Mouse (Mus musculus) hindbrain, embryonic 10.5 days (tissue): ENCODE results near the gene Foxd3. TPM values are rescaled to one million over a fixed set of nuclear protein-coding genes. Genes with fewer than 3 reads are reported as not detected.

ENCODE experiments used
- DNase-seq: peaks from one replicate; pipeline ENCODE4 v3.0.0-alpha.2; 2017; ENCODE audit warnings: low spot score
- H3K27ac ChIP-seq: fragments of 300-500 bp; sonication (generic); 2 replicates; pipeline ENCODE4 v1.5.1; 2016; ENCODE audit warnings: mild to moderate bottlenecking, moderate library complexity
- H3K27me3 ChIP-seq: fragments of 300-500 bp; sonication (generic); 2 replicates; pipeline ENCODE4 v1.6.1; 2016; ENCODE audit warnings: mild to moderate bottlenecking; ENCODE audit not compliant: poor library complexity, insufficient read depth, severe bottlenecking
- H3K36me3 ChIP-seq: fragments of 300-500 bp; sonication (generic); 2 replicates; pipeline ENCODE4 v1.6.1; 2016; ENCODE audit warnings: mild to moderate bottlenecking, moderate library complexity
- H3K4me1 ChIP-seq: fragments of 300-500 bp; sonication (generic); replicated peaks from 2 replicates; pipeline ENCODE4 v1.6.1; 2016; ENCODE audit warnings: mild to moderate bottlenecking
- H3K4me3 ChIP-seq: fragments of 300-500 bp; sonication (generic); 2 replicates; pipeline ENCODE4 v1.5.1; 2016; ENCODE audit warnings: mild to moderate bottlenecking, moderate library complexity
- H3K9me3 ChIP-seq: fragments of 300-500 bp; sonication (generic); 2 replicates; pipeline ENCODE4 v1.6.1; 2016; ENCODE audit warnings: mild to moderate bottlenecking, moderate library complexity
- WGBS: fragments of 180-500 bp; shearing (Covaris S2); methylation state at CpG from one replicate; pipeline ENCODE4 v1.1.7; 2016; 5-methylcytosine and 5-hydroxymethylcytosine counted together
- polyA plus RNA-seq: library from polyadenylated mRNA; unstranded; fragments of >200 nt; fragmentation: Nextera tagmentation; extraction: Ambion mirVana; gene quantifications from 2 replicates; pipeline ENCODE4 v1.2.1, GENCODE M21; 2016

Gene Foxd3
- polyA plus RNA-seq, 1 experiment from 2014 or later = 0.50 TPM

DNA sequence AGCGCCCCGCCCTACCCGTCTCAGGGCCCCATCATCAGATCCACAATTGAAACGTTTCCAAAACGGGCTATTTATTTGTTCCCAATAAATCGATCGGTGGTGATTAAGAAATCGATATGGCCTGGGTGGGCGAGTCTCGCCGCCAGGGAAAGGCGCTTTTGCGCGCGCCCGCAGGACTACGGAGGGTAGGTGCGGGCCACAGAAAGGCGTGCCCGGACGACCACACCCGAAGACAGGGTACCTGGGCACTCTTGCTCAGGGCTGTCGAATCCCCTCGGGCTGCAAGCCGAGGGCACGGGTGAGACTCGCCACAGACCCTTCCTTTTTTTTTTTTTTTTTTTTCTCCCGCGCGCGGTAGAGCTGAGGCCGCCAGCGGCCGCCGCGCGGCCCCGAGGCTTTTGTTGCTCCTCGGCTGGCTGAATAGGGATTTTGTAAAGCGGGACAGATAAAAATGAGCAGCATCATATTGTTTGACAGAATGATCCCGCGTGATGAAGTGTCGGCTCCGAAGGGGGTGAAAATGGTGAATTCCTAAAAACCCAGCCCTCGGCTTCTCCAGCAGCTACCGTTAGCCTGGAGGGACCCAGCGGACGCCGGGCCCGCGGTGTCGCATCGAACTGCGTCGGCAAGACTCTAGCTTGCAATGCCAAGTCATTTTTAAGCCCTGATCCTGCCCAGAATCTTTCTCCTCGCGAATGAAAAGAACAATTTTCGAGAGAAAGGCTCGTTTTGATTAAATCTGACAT, 5.0 kb upstream of the Foxd3 start:
- WGBS = 2% methylated on average over 59 of the region's 59 CpGs
- Histone ChIP-seq H3K9me3 (no peaks in the 10 kb centered on the region), H3K36me3 (no peaks in the 10 kb centered on the region), H3K27me3 (peaks cover 98% of the 10 kb centered on the region), H3K4me3 (peak overlapping the region; percentile 40), H3K4me1 (peaks cover 35% of the 10 kb centered on the region), H3K27ac (no peak overlapping the region)
- peak; percentile 50 for DNase-seq

DNA sequence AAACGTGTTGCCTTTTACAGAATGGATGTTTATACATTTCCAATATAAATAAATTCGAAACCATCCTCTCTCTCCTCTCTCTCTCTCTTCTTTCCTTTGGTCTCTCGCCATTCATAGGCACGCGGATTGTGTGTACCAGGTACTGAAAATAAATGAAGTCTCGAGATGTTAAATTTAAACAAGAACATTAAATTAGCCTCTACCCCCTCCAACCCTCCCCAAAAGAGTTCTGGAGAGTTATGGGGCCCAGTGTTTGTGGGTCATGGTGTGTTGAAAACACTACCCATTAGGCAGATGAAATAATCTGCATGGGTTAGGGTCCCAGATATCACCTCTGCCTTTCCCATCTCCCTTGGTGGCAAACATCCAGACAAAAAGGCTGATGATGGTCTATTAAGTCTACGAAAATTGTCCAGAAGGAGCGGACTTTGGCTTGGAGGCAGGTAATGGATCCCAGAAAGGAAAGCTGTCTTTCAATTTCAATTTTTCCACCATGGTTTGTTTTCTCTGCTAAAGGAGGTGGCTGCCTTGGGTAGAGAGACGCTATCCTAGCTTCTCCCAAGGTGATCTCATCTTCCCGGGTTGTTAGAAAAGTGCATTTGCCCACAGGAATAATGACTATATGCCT, 4.2 kb upstream of the Foxd3 start:
- peak; percentile 36 for DNase-seq
- Histone ChIP-seq H3K4me1 (peaks cover 42% of the 10 kb centered on the region), H3K27ac (no peak overlapping the region), H3K36me3 (no peaks in the 10 kb centered on the region), H3K27me3 (peaks cover 98% of the 10 kb centered on the region), H3K9me3 (no peaks in the 10 kb centered on the region), H3K4me3 (no peak overlapping the region)
- 16% methylated on average over 10 of the region's 10 CpGs for WGBS

DNA sequence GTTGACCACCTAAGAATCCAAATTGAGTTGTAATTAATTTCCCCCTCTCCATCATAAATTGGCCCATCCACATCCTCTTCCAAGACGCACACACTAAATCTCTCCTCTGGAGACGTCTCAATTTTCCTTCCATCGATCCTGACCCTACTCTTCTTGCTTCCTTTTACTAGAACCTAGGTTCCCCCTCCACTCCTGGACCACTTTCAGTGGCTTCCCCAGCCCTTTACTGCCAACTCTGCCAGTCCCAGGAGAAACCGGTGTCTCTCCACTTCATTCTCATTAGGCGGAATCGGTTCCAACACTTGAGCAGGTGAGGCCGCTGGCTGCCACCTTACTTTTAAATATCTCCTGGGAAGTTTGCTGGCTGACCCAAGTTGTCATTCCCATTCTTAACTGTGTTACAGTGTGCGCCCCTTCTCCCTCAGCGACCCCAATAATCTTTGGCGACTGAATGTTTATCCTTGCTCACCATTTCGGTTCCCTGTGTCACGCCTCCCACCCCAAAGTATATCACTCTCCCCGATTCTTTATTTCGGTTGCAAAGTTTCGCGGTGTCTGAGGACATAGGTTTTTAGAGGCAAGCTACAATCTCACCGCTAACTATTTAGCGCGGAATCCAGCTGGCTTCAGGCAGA, 3.4 kb upstream of the Foxd3 start:
- H3K9me3 ChIP-seq = no peaks in the 10 kb centered on the region
- no peaks in the 10 kb centered on the region for H3K36me3 ChIP-seq
- peak overlapping the region; percentile 18; the same call in 1 of the 2 replicates for H3K4me3 ChIP-seq
- H3K27me3 ChIP-seq = peaks cover 100% of the 10 kb centered on the region
- 2% methylated on average over 19 of the region's 19 CpGs for WGBS
- H3K27ac ChIP-seq = no peak overlapping the region
- H3K4me1 ChIP-seq = peaks cover 50% of the 10 kb centered on the region
- no peak for DNase-seq

DNA sequence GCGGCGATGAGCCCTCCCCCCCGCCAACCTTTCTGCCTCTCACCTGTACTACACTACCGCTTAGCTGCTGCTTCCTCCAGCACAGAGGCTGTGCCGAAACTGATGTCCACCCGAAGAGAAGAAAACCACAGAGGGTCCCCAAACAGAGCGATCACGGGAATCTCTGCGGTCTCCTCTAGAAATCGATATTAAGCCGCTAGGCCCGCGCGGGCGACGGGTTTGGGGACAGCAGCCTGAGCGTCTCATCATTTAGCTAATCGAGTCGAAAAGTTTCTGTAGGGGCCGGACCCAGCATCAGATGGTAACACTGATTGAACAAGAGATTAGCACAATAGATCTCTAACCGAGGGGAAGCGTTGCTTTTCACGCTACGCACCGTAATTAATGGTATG, 2.9 kb upstream of the Foxd3 start:
- Histone ChIP-seq H3K27ac (no peak overlapping the region), H3K36me3 (no peaks in the 10 kb centered on the region), H3K9me3 (no peaks in the 10 kb centered on the region), H3K4me3 (peak overlapping the region; percentile 18), H3K4me1 (peaks cover 53% of the 10 kb centered on the region), H3K27me3 (peaks cover 100% of the 10 kb centered on the region)
- DNase-seq = no peak
- under 1% methylated on average over 25 of the region's 25 CpGs for WGBS

DNA sequence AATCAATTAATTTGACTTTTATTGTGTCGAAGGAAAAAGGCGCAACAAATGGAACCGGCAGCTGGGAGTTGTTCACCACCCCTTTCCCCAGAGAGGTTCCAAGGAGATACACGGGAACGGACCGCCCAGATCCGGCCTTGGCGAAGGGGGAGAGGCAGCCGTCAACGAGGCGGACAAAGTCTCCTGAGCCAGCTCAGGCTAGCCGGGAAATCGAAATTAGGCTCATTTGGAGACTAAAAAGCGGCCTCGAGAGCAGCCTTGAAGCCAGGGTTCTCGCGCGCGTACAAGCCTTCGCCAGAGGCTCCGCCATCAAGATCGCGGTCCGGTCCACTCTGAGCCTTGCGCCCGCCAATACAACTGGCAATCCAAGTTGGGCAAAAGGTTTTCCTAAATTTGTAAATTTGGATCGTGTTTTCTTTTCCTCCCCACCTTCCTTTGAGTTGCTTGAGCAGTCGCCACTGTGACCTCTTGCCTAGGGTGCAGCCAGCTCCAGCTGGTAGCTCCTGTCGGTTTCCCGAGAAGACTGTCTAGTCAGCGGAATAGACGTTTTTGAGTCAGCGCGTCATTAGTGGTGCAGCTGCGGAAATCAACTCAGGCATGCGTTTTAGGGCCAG, 2.4 kb upstream of the Foxd3 start:
- peak; percentile 62 for DNase-seq
- Histone ChIP-seq H3K27ac (no peak overlapping the region), H3K4me1 (peaks cover 53% of the 10 kb centered on the region), H3K36me3 (no peaks in the 10 kb centered on the region), H3K4me3 (peak overlapping the region; percentile 18; the same call in 1 of the 2 replicates), H3K9me3 (no peaks in the 10 kb centered on the region), H3K27me3 (peaks cover 100% of the 10 kb centered on the region)
- WGBS = under 1% methylated on average over 36 of the region's 36 CpGs

DNA sequence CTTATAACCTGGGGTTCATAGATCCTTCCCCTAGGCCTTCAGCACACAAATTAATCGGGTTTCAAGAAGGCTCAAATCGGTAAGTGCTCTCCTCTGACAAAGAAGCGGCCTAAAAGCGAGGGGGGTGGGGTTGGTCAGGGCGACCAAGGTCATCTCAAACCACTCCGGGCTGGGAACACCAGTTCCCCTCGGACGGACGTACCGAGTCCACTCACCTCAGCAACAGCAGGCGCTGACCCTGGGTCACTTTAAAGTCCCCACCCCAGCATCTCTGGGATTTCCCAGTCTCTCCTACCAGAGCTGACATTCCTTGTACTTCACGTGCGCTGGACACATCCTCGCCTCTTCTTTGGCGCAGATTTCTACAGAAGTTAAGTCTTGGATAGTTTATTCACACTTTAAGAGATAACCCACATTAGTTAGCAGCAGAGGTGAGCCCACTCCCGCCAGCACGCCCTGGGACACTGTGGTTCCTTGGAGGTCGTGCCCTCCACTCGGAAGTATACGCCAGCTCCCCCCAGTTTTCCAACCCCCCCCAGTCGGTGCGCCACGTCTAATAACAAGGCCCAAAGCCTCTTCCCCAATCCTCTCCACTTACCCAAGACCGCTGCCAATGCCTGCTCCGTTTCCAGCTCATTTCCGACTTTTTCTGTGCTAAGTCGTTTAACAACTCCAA, 1.3 kb upstream of the Foxd3 start:
- 2% methylated on average over 27 of the region's 27 CpGs for WGBS
- Histone ChIP-seq H3K27ac (no peak overlapping the region), H3K27me3 (peaks cover 100% of the 10 kb centered on the region), H3K4me3 (no peak overlapping the region), H3K9me3 (no peaks in the 10 kb centered on the region), H3K36me3 (no peaks in the 10 kb centered on the region), H3K4me1 (peaks cover 53% of the 10 kb centered on the region)
- peak; percentile 42 for DNase-seq

DNA sequence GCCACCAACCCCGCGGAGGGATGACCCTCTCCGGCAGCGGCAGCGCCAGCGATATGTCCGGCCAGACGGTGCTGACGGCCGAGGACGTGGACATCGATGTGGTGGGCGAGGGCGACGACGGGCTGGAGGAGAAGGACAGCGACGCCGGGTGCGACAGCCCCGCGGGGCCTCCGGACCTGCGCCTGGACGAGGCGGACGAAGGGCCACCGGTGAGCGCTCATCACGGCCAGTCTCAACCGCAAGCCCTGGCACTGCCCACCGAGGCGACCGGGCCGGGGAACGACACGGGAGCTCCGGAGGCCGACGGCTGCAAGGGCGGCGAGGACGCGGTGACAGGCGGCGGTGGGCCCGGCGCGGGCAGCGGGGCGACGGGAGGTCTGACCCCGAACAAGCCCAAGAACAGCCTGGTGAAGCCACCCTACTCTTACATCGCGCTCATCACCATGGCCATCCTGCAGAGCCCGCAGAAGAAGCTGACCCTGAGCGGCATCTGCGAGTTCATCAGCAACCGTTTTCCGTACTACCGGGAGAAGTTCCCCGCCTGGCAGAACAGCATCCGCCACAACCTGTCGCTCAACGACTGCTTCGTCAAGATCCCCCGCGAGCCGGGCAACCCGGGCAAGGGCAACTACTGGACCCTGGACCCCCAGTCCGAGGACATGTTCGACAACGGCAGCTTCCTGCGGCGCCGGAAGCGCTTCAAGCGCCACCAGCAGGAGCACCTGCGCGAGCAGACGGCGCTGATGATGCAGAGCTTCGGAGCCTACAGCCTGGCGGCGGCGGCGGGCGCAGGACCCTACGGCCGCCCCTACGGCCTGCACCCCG, 718 bp downstream of the Foxd3 start:
- Histone ChIP-seq H3K4me1 (peaks cover 41% of the 10 kb centered on the region), H3K27me3 (peaks cover 100% of the 10 kb centered on the region), H3K27ac (peak overlapping the region; percentile 70), H3K9me3 (no peaks in the 10 kb centered on the region), H3K4me3 (peak overlapping the region; percentile 43), H3K36me3 (no peaks in the 10 kb centered on the region)
- DNase-seq = peak; percentile 68
- under 1% methylated on average over 92 of the region's 92 CpGs for WGBS

DNA sequence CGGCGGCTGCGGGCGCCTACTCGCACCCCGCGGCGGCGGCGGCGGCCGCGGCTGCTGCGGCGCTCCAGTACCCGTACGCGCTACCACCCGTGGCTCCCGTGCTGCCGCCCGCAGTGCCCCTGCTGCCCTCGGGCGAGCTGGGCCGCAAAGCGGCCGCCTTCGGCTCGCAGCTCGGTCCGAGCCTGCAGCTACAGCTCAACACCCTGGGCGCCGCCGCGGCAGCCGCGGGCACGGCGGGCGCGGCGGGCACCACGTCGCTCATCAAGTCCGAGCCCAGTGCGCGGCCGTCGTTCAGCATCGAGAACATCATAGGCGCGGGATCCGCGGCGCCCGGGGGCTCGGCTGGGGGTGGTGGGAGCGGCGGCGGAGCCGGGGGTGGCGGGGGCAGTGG, 1.3 kb downstream of the Foxd3 start:
- H3K4me1 ChIP-seq = peaks cover 41% of the 10 kb centered on the region
- H3K4me3 ChIP-seq = peak overlapping the region; percentile 43
- H3K27me3 ChIP-seq = peaks cover 100% of the 10 kb centered on the region
- no peak for DNase-seq
- under 1% methylated on average over 62 of the region's 62 CpGs for WGBS
- H3K27ac ChIP-seq = peak overlapping the region; percentile 70
- H3K36me3 ChIP-seq = no peaks in the 10 kb centered on the region
- no peaks in the 10 kb centered on the region for H3K9me3 ChIP-seq

DNA sequence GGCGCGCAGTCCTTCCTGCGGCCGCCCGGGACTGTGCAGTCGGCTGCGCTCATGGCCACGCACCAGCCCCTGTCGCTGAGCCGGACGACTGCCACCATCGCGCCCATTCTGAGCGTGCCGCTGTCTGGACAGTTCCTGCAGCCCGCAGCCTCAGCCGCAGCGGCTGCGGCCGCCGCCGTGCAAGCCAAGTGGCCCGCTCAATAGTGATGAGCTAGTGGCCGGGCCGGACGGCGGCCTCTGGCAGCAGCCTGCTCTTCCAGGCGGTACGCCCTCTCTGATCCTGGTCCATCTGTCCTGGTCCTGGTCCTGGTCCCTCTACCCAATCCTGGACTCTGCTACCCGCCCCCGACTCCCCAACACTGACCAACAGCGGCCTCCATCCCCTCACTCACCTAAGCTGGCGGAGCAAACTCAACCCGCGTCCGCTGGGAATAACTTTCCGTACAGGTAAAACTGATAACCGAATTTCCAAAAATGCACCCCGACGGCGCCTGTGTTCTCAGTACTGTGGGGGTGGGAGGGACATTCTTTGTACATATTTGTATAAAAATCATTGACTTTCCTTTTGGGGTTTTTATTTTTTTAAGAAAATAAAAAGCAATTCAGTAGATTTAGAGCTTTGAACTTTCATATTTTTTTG, 1.9 kb downstream of the Foxd3 start:
- Histone ChIP-seq H3K9me3 (no peaks in the 10 kb centered on the region), H3K36me3 (no peaks in the 10 kb centered on the region), H3K27ac (peak overlapping the region; percentile 70), H3K4me3 (peak overlapping the region; percentile 43), H3K27me3 (peaks cover 100% of the 10 kb centered on the region), H3K4me1 (peaks cover 44% of the 10 kb centered on the region)
- WGBS = under 1% methylated on average over 41 of the region's 41 CpGs
- DNase-seq = peak; percentile 71

DNA sequence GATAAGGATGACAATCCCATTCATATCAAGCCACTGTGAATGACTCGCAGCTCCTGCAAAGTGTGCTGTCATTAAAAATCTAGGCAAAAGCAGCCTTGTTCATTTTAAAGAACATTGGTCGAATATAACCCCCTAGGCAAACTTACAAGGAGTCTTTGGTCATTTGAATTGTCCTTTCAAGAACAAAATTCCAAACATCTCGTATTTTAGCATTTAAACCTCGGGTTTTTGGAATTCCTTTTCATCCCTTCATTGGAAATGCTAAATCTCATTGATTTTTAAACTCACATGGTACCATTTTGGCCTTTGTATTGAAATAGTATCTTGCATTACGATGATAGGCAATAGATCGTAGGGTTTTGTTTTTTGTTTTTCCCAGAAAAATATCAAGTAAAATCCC, 2.8 kb downstream of the Foxd3 start:
- DNase-seq = no peak
- no peaks in the 10 kb centered on the region for H3K9me3 ChIP-seq
- no peaks in the 10 kb centered on the region for H3K36me3 ChIP-seq
- H3K4me1 ChIP-seq = peaks cover 41% of the 10 kb centered on the region
- 14% methylated on average over 6 of the region's 6 CpGs for WGBS
- no peak overlapping the region for H3K4me3 ChIP-seq
- no peak overlapping the region for H3K27ac ChIP-seq
- H3K27me3 ChIP-seq = peaks cover 100% of the 10 kb centered on the region

DNA sequence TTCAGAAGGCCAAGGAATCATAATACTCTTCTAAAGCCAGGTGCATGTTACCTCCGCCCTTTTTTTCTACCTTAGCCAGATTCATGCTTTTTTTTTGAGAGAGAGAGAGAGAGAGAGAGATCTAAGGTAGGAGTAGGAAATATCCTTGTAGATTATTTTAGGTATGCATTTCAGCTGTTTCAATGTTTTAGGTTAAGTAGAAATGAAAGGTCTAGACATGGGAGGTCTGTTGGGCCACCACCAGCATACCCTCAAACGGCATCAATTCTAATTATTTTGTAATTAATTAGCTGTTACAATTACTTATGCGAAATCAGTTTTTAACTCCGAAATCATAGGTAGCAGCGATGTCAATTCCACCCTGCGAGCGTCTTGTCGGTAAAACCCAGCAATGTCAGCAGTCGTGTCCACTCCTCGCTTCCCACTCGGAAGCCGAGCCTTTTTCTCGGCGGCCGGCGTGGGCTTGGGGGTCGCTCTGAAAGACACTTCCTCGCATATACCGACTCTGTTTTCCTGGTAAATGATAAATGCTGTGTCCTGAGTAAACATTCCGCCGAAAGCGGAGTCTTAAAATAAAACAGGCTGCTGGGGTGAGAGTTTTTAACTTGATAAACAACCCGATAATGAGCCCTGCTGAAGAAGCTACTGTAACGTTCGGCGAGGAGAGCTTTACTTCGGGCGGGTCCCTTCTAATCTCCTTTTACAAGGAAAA, 3.4 kb downstream of the Foxd3 start:
- WGBS = 2% methylated on average over 28 of the region's 28 CpGs
- Histone ChIP-seq H3K27me3 (peaks cover 100% of the 10 kb centered on the region), H3K4me1 (peaks cover 35% of the 10 kb centered on the region), H3K9me3 (no peaks in the 10 kb centered on the region), H3K27ac (no peak overlapping the region), H3K36me3 (no peaks in the 10 kb centered on the region), H3K4me3 (no peak overlapping the region)
- DNase-seq = peak; percentile 44
